Mouse (Mus musculus): ENCODE measurements at regions not wholly inside any gene's neighbourhood (a gene's known extent, or its start where the extent isn't known, plus 50 kb on each side); places are given as distances from the start of the nearest gene placed in this dataset.

GRCm38 (mm10) chr16:44608586-44608985, 49.9 kb upstream of the Boc start:
- Histone ChIP-seq H3K27ac (ENCODE audit: low read length) (no peak overlapping the region), H3K4me2 (ENCODE audit: low read depth, low read length) (no peak overlapping the region), H3K9me3 (ENCODE audit: control insufficient read depth, low read length) (no peaks in the 10 kb centered on the region), H3K4me1 (replicated peaks; ENCODE audit: control insufficient read depth, insufficient read depth, low read length) (0 out of 2 replicates have a peak, but pooled peaks cover 4% of the 10 kb centered on the region), H3K9ac (ENCODE audit: low read length) (no peak overlapping the region), H3K4me3 (ENCODE audit: low read length) (no peak overlapping the region), H3K36me3 (ENCODE audit: control insufficient read depth, insufficient read depth, low read length) (no peaks in the 10 kb centered on the region), H3K27me3 (ENCODE audit: control insufficient read depth, insufficient read depth, low read depth, low read length) (no peaks in the 10 kb centered on the region)
- WGBS = 92% methylated on average over 1 of the region's 1 CpGs
- ATAC-seq (ENCODE audit: low read depth) = no peak

All from lung, embryonic 16.5 days (tissue).